Mouse (Mus musculus) midbrain, embryonic 12.5 days (tissue): ENCODE measurements around the gene Gna13. TPM values are rescaled to one million over a fixed set of nuclear protein-coding genes. Genes with fewer than 3 reads are reported as not detected.

Experiments
- ATAC-seq: fragments of 200-750 bp; cut with Nextera tagmentation; 2 replicates; pipeline ENCODE4 v1.8.0; 2017; ENCODE audit warnings: low read depth, moderate TSS enrichment, moderate library complexity; ENCODE audit not compliant: low FRiP score
- H3K27ac ChIP-seq: fragments of 300-500 bp; sonication (generic); replicated peaks from 2 replicates; pipeline ENCODE4 v1.5.1; 2016; ENCODE audit warnings: mild to moderate bottlenecking
- H3K27me3 ChIP-seq: fragments of 300-500 bp; sonication (generic); 2 replicates; pipeline ENCODE4 v1.6.1; 2016; ENCODE audit warnings: mild to moderate bottlenecking
- H3K36me3 ChIP-seq: fragments of 300-500 bp; sonication (generic); 2 replicates; pipeline ENCODE4 v1.6.1; 2016
- H3K4me1 ChIP-seq: fragments of 300-500 bp; sonication (generic); 2 replicates; pipeline ENCODE4 v1.6.1; 2016
- H3K4me2 ChIP-seq: fragments of 300-500 bp; sonication (generic); replicated peaks from 2 replicates; pipeline ENCODE4 v1.6.1; 2016; ENCODE audit warnings: mild to moderate bottlenecking, moderate library complexity
- H3K4me3 ChIP-seq: fragments of 300-500 bp; sonication (generic); 2 replicates; pipeline ENCODE4 v1.5.1; 2016; ENCODE audit warnings: mild to moderate bottlenecking
- H3K9ac ChIP-seq: fragments of 300-500 bp; sonication (generic); replicated peaks from 2 replicates; pipeline ENCODE4 v1.6.1; 2016; ENCODE audit warnings: mild to moderate bottlenecking, moderate library complexity
- H3K9me3 ChIP-seq: fragments of 300-500 bp; sonication (generic); 2 replicates; pipeline ENCODE4 v1.6.1; 2016; ENCODE audit warnings: mild to moderate bottlenecking
- WGBS: fragments of 180-500 bp; shearing (Covaris S2); methylation state at CpG from one replicate; pipeline ENCODE4 v1.1.7; 2016; 5-methylcytosine and 5-hydroxymethylcytosine counted together
- polyA plus RNA-seq: library from polyadenylated mRNA; unstranded; fragments of >200 nt; fragmentation: Nextera tagmentation; extraction: Ambion mirVana; gene quantifications from 2 replicates; pipeline ENCODE4 v1.2.1, GENCODE M21; 2016

Gna13 gene
- 18.1 and 20.2 TPM in 2 replicates for polyA plus RNA-seq

- Histone ChIP-seq H3K27me3 (peaks cover 18% of the 10 kb centered on the region), H3K9ac (peak within 1 kb of the TSS; percentile 90), H3K36me3 (peaks cover 17% of the 10 kb centered on the region), H3K4me1 (peaks cover 62% of the 10 kb centered on the region), H3K27ac (peak within 1 kb of the TSS; percentile 97), H3K4me3 (peak within 1 kb of the TSS; percentile 86), H3K9me3 (no peaks in the 10 kb centered on the region), H3K4me2 (peak within 1 kb of the TSS; percentile 77)
- ATAC-seq = peak; percentile 84
- WGBS = under 1% methylated on average over 41 of the region's 89 CpGs
These were observed at the start of gene Gna13 for GRCm38 (mm10) chr11:109362463-109363190. TSS of gene Gna13 (plus strand) at chr11:109362831.

- Histone ChIP-seq H3K9ac (no peak overlapping the region), H3K27me3 (peaks cover 34% of the 10 kb centered on the region), H3K36me3 (no peaks in the 10 kb centered on the region), H3K4me3 (no peak overlapping the region), H3K9me3 (no peaks in the 10 kb centered on the region), H3K27ac (no peak overlapping the region), H3K4me1 (peaks cover 8% of the 10 kb centered on the region; the same call in 1 of the 2 replicates), H3K4me2 (no peak overlapping the region)
- ATAC-seq = no peak
- WGBS = 46% methylated on average over 4 of the region's 4 CpGs
These were observed 45.7 kb upstream of the Gna13 start for GRCm38 (mm10) chr11:109316921-109317320.

- Histone ChIP-seq H3K27me3 (peaks cover 25% of the 10 kb centered on the region), H3K4me1 (peaks cover 8% of the 10 kb centered on the region; the same call in 1 of the 2 replicates), H3K9ac (no peak overlapping the region), H3K9me3 (no peaks in the 10 kb centered on the region), H3K36me3 (no peaks in the 10 kb centered on the region), H3K27ac (no peak overlapping the region), H3K4me3 (no peak overlapping the region), H3K4me2 (no peak overlapping the region)
- ATAC-seq = no peak
- 92% methylated on average over 4 of the region's 4 CpGs for WGBS
These were observed 43.2 kb upstream of the Gna13 start for GRCm38 (mm10) chr11:109319471-109319870.

GRCm38 (mm10) chr11:109319946-109320345 lies 42.7 kb upstream of the Gna13 start:
- Histone ChIP-seq H3K4me2 (no peak overlapping the region), H3K4me3 (no peak overlapping the region), H3K27me3 (peaks cover 22% of the 10 kb centered on the region), H3K36me3 (no peaks in the 10 kb centered on the region), H3K9me3 (no peaks in the 10 kb centered on the region), H3K27ac (no peak overlapping the region), H3K9ac (no peak overlapping the region; the same call in 1 of the 2 replicates), H3K4me1 (peaks cover 8% of the 10 kb centered on the region; the same call in 1 of the 2 replicates)
- ATAC-seq = no peak
- 87% methylated on average over 5 of the region's 5 CpGs for WGBS

GRCm38 (mm10) chr11:109320361-109320933 lies 42.2 kb upstream of the Gna13 start:
- peak; percentile 63; the same call in 1 of the 2 replicates for ATAC-seq
- Histone ChIP-seq H3K27ac (peak overlapping the region; percentile 15; the same call in 1 of the 2 replicates), H3K27me3 (peaks cover 17% of the 10 kb centered on the region), H3K9me3 (no peaks in the 10 kb centered on the region), H3K4me2 (no peak overlapping the region), H3K36me3 (no peaks in the 10 kb centered on the region), H3K4me1 (peaks cover 8% of the 10 kb centered on the region; the same call in 1 of the 2 replicates), H3K4me3 (no peak overlapping the region), H3K9ac (no peak overlapping the region; the same call in 1 of the 2 replicates)
- 50% methylated on average over 8 of the region's 8 CpGs for WGBS

GRCm38 (mm10) chr11:109326270-109326669 lies 36.4 kb upstream of the Gna13 start:
- no peak for ATAC-seq
- peaks cover 4% of the 10 kb centered on the region for H3K4me1 ChIP-seq
- no peak overlapping the region for H3K4me2 ChIP-seq
- no peak overlapping the region for H3K27ac ChIP-seq
- H3K36me3 ChIP-seq = no peaks in the 10 kb centered on the region
- 0 out of 2 replicates have a peak, but pooled peaks cover 3% of the 10 kb centered on the region for H3K27me3 ChIP-seq
- no peak overlapping the region for H3K4me3 ChIP-seq
- 85% methylated on average over 13 of the region's 13 CpGs for WGBS
- no peaks in the 10 kb centered on the region for H3K9me3 ChIP-seq
- H3K9ac ChIP-seq = no peak overlapping the region

- no peak overlapping the region for H3K4me2 ChIP-seq
- no peak for ATAC-seq
- H3K27ac ChIP-seq = no peak overlapping the region
- peaks cover 8% of the 10 kb centered on the region for H3K4me1 ChIP-seq
- WGBS = 31% methylated on average over 3 of the region's 3 CpGs
- no peaks in the 10 kb centered on the region for H3K9me3 ChIP-seq
- no peaks in the 10 kb centered on the region for H3K36me3 ChIP-seq
- H3K4me3 ChIP-seq = no peak overlapping the region
- no peak overlapping the region for H3K9ac ChIP-seq
- H3K27me3 ChIP-seq = no peaks in the 10 kb centered on the region
These were observed 35.2 kb upstream of the Gna13 start for GRCm38 (mm10) chr11:109327381-109327780.

GRCm38 (mm10) chr11:109327952-109328351 lies 34.7 kb upstream of the Gna13 start:
- no peaks in the 10 kb centered on the region for H3K9me3 ChIP-seq
- H3K27me3 ChIP-seq = no peaks in the 10 kb centered on the region
- H3K27ac ChIP-seq = no peak overlapping the region
- 90% methylated on average over 10 of the region's 10 CpGs for WGBS
- ATAC-seq = no peak
- no peak overlapping the region for H3K4me3 ChIP-seq
- no peaks in the 10 kb centered on the region for H3K36me3 ChIP-seq
- no peak overlapping the region for H3K4me2 ChIP-seq
- peaks cover 8% of the 10 kb centered on the region for H3K4me1 ChIP-seq
- H3K9ac ChIP-seq = no peak overlapping the region

- Histone ChIP-seq H3K9me3 (no peaks in the 10 kb centered on the region), H3K27me3 (no peaks in the 10 kb centered on the region), H3K9ac (no peak overlapping the region), H3K4me1 (peaks cover 8% of the 10 kb centered on the region), H3K4me3 (no peak overlapping the region), H3K27ac (no peak overlapping the region), H3K36me3 (no peaks in the 10 kb centered on the region), H3K4me2 (no peak overlapping the region)
- 76% methylated on average over 4 of the region's 4 CpGs for WGBS
- no peak for ATAC-seq
These were observed 33.3 kb upstream of the Gna13 start for GRCm38 (mm10) chr11:109329331-109329730.

- peak; percentile 75 for ATAC-seq
- Histone ChIP-seq H3K4me3 (peak overlapping the region; percentile 15; the same call in 1 of the 2 replicates), H3K9me3 (no peaks in the 10 kb centered on the region), H3K4me1 (peaks cover 8% of the 10 kb centered on the region), H3K27me3 (no peaks in the 10 kb centered on the region), H3K36me3 (no peaks in the 10 kb centered on the region), H3K27ac (no peak overlapping the region), H3K4me2 (peak overlapping the region; percentile 50), H3K9ac (no peak overlapping the region)
- WGBS = 40% methylated on average over 17 of the region's 17 CpGs
These were observed 31.8 kb upstream of the Gna13 start for GRCm38 (mm10) chr11:109330706-109331393.

- peak; percentile 94 for ATAC-seq
- H3K4me1 ChIP-seq = peaks cover 11% of the 10 kb centered on the region
- no peaks in the 10 kb centered on the region for H3K27me3 ChIP-seq
- peak overlapping the region; percentile 50 for H3K4me2 ChIP-seq
- H3K9me3 ChIP-seq = no peaks in the 10 kb centered on the region
- H3K27ac ChIP-seq = no peak overlapping the region
- H3K9ac ChIP-seq = no peak overlapping the region
- peak overlapping the region; percentile 15 for H3K4me3 ChIP-seq
- WGBS = 9% methylated on average over 6 of the region's 6 CpGs
- no peaks in the 10 kb centered on the region for H3K36me3 ChIP-seq
These were observed 31.2 kb upstream of the Gna13 start for GRCm38 (mm10) chr11:109331424-109331824.

- Histone ChIP-seq H3K9ac (no peak overlapping the region), H3K36me3 (no peaks in the 10 kb centered on the region), H3K27ac (no peak overlapping the region), H3K4me2 (no peak overlapping the region), H3K4me3 (no peak overlapping the region), H3K9me3 (no peaks in the 10 kb centered on the region), H3K4me1 (peaks cover 11% of the 10 kb centered on the region), H3K27me3 (no peaks in the 10 kb centered on the region)
- WGBS = 83% methylated on average over 6 of the region's 6 CpGs
- ATAC-seq = no peak
These were observed 29.9 kb upstream of the Gna13 start for GRCm38 (mm10) chr11:109332722-109333121.
